Mouse (Mus musculus) E14TG2a.4 (cell line): ENCODE results near the gene Paics.

ENCODE experiments used
- CTCF ChIP-seq: conservative IDR thresholded peaks from 2 replicates; pipeline ENCODE4 v1.5.1; 2014; ENCODE audit warnings: low read length
- NANOG ChIP-seq: IDR thresholded peaks from 2 replicates; pipeline ENCODE4 v1.6.1; 2014; ENCODE audit warnings: borderline replicate concordance, low read length, mixed read lengths
- POU5F1 ChIP-seq: IDR thresholded peaks from 2 replicates; pipeline ENCODE4 v1.6.1; 2014; ENCODE audit warnings: low read length, borderline replicate concordance

DNA sequence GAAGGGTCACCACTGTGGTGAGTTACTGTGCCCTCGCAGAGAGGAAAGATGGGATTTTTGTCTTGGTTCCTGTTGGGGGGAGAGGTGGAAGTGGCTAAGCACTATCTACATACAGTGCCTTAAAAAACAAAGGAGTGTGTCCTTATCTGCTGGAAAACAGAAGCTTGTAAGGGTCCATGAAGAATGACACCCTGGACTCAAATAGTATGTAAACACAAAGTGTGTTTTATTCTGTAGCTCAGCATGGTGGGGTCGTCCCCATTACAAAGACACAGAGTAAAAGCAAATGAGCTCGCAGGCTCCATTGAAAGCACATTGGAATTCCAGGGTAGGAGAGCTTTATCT is 45.0 kb upstream of the Paics start:
- TF ChIP-seq CTCF (no peak), POU5F1 (no peak), NANOG (no peak)
